Mouse (Mus musculus) E14TG2a.4 (cell line): ENCODE data around the gene Mrps15.

ENCODE experiments used
- CTCF ChIP-seq: conservative IDR thresholded peaks from 2 replicates; pipeline ENCODE4 v1.5.1; 2014; ENCODE audit warnings: low read length
- POU5F1 ChIP-seq: IDR thresholded peaks from 2 replicates; pipeline ENCODE4 v1.6.1; 2014; ENCODE audit warnings: low read length, borderline replicate concordance

- TF ChIP-seq CTCF (no peak), POU5F1 (no peak)
Observed at GRCm38 (mm10) chr4:126096464-126097111, 49.9 kb downstream of the Mrps15 start, which contains the start of gene Lsm10.
